Mouse (Mus musculus) lung, adult 2 months (tissue): ENCODE data around the gene Rnaseh1. TPM values are rescaled to one million over a fixed set of nuclear protein-coding genes. Genes with fewer than 3 reads are reported as not detected.

ENCODE experiments used
- DNase-seq: peaks from one replicate; pipeline ENCODE4 v3.0.0; 2022
- H3K4me1 ChIP-seq: fragments of 200-500 bp; 2 replicates; pipeline ENCODE4 v1.6.1; 2011; ENCODE audit warnings: low read length; ENCODE audit not compliant: control insufficient read depth, insufficient read depth
- H3K4me3 ChIP-seq: fragments of 200-500 bp; replicated peaks from 2 replicates; pipeline ENCODE3; 2011; ENCODE audit warnings: low read depth, mild to moderate bottlenecking, control low read depth, low read length; ENCODE audit errors: extremely low read depth
- CTCF ChIP-seq: fragments of 200-500 bp; IDR thresholded peaks from 2 replicates; pipeline ENCODE4 v1.5.1; 2011; ENCODE audit warnings: mild to moderate bottlenecking, low read length, control low read depth; ENCODE audit not compliant: insufficient read depth
- POLR2A ChIP-seq: fragments of 200-500 bp; IDR thresholded peaks from 2 replicates; pipeline ENCODE4 v1.6.1; 2011; ENCODE audit warnings: low read depth, mild to moderate bottlenecking, control low read depth, low read length, borderline replicate concordance; ENCODE audit errors: extremely low read depth
- WGBS: fragments of 180-500 bp; shearing (Covaris S2); methylation state at CpG from one replicate; pipeline ENCODE4 v1.1.7; 2018; 5-methylcytosine and 5-hydroxymethylcytosine counted together
- polyA plus RNA-seq: library from polyadenylated mRNA; depleted of rRNA; stranded (reverse); fragments of >200 nt; gene quantifications from 2 replicates; pipeline ENCODE4 v1.2.3, GENCODE M21; 2012; rRNA removed

The Rnaseh1 gene
- 9.1 and 11.7 TPM in 2 replicates for polyA plus RNA-seq

DNA sequence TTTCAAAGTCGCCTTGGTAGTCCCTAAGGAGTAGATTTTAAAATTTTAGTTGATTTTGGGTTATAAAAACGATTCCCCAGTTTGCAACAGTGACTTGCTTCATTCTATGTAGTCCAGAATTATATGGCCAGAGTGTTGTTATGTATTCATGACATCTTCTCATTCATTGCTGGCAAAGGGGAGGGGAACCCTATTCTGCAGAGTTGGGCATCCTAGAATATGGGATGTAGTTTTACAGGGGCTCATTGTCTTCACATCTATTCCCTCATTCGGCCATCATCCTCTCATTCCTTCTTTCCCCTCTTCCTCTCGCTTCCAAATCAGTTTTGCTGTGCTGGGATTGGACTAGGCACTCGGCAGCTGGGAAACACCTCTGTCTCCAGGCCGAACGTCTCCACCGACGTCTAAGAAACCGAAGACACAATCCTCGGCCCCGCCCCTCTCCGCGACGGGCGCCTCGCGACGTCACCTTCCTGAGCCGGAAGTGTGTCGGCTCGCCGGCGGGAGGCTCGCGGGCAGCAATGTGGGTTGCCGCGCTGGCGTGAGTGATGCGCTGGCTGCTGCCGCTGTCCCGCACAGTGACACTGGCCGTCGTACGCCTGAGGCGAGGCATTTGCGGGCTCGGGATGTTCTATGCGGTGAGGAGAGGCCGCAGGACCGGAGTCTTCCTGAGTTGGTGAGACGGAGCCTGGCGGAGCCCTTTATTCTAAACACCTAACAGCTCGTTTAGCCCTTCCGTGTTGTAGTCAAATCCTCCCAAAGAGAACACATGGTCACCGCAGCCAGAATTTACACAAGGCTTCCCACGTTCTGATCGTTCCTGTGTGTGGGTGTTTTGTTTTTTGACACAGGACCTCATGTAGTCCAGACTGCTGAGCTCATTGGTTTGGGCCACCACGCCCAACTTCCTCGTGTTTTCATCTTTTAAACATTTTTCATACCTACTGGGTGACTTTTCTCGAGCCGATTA lies at the start of gene Rnaseh1:
TSS of gene Rnaseh1 (plus strand) at position 462 of the 970 bp plus-strand sequence.
- TF ChIP-seq POLR2A = peak; percentile 89
- no peak for TF ChIP-seq CTCF
- H3K4me3 ChIP-seq = peak within 1 kb of the TSS; percentile 95
- peak; percentile 90 for DNase-seq
- peaks cover 4% of the 10 kb centered on the region; the same call in 1 of the 2 replicates for H3K4me1 ChIP-seq
- 2% methylated on average over 52 of the region's 52 CpGs for WGBS

DNA sequence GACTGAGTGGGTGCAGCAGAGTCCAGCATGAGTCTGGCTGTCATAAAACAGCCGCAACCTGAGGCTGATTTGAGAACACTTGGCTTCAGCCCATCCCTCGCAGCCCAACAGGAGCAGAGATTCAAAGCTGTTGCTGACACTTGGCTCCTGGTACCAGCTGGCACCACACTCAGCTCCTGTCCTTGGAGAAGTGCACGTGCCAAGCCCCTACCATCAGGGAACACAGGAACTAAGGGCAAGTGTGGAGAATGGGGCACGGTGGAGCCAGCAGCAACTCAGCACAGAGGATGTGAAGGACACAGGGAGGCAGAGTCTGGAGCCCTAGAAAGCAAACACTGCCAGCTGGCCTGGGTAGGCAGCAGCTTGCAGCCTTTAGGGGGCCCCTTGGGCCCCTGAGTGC lies 47.1 kb upstream of the Rnaseh1 start:
- no peaks in the 10 kb centered on the region for H3K4me1 ChIP-seq
- WGBS = 14% methylated on average over 4 of the region's 4 CpGs
- no peak for TF ChIP-seq CTCF
- no peak for TF ChIP-seq POLR2A
- no peak for DNase-seq
- no peak overlapping the region for H3K4me3 ChIP-seq

DNA sequence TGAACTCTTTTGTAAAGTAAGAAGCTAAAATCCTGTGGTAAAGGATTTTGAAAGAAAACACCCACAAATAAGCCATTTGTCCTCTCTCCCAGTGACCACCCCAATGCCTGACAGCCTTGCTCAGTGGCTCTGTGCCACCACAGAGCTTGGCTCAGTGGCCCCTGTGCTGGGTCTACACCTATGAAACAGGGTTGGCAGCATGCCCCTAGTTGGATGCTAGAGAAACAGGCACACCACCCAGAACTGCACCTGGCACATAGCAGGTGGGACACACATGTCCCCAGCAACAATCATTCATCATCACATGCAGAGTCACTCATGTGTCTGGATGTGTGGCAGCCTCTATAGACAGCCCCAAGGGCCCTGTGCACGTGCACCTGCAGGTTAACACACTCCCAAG lies 45.9 kb upstream of the Rnaseh1 start:
- no peaks in the 10 kb centered on the region for H3K4me1 ChIP-seq
- DNase-seq = no peak
- WGBS = 41% methylated on average over 1 of the region's 1 CpGs
- TF ChIP-seq POLR2A (no peak), CTCF (no peak)
- H3K4me3 ChIP-seq = no peak overlapping the region

DNA sequence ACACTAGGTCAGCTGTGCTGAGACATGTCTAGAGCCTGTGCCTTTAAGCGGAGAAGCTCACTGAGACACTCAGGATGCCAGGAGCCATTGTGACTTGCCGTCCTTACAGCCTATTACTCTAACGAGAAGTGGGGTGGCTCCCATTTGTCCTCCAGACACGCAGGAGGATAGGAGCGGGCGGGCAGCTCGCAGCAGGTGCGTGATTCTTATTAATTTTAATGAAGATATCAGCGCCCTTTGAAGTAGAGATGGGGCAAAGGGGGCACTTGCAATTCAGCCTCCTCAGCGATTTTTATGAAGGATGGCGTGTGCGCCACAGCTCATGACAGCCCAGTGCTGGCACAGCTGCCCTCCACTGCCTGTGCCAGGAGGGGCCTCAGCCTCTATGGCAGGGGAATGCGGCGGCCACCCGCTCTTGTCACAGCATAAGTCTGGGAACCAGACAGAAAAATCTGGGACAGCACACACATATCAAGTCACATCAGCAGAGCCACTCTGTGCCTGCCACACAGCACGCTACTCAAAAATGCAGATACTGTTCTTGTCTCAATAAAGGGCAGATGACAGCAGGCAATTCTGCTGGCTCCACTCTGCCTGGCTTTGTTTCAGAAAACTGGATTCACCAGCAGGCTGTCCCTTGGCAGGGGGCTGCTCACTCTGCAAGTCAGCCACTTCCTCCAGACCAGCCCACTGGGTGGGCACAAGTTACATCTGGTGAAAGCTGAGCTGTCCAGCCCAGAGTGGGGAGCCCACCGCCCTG lies 41.7 kb upstream of the Rnaseh1 start:
- 62% methylated on average over 17 of the region's 17 CpGs for WGBS
- no peak for DNase-seq
- H3K4me3 ChIP-seq = no peak overlapping the region
- TF ChIP-seq POLR2A (no peak), CTCF (no peak)
- H3K4me1 ChIP-seq = no peaks in the 10 kb centered on the region

DNA sequence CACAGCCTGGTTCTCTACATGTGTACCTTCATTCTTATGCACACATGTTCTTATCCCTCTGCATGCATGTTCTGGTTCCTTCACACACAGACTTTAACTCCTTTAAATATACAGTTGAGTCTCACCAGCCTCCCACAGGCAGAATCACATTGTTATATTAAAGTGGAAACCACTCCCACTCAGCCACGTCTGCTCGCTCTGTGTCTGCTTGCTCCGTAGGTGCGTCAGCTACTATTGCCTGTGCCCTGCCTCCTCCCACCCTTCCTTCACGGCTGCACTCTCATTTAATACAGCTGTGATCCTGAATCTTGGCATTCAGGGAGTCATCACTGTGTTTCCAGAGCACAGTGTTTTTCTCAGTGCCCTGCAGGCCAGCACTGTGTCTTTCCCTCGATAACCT lies 37.0 kb upstream of the Rnaseh1 start:
- H3K4me1 ChIP-seq = no peaks in the 10 kb centered on the region
- no peak for DNase-seq
- no peak overlapping the region for H3K4me3 ChIP-seq
- WGBS = 51% methylated on average over 6 of the region's 6 CpGs
- TF ChIP-seq CTCF = no peak
- no peak for TF ChIP-seq POLR2A

DNA sequence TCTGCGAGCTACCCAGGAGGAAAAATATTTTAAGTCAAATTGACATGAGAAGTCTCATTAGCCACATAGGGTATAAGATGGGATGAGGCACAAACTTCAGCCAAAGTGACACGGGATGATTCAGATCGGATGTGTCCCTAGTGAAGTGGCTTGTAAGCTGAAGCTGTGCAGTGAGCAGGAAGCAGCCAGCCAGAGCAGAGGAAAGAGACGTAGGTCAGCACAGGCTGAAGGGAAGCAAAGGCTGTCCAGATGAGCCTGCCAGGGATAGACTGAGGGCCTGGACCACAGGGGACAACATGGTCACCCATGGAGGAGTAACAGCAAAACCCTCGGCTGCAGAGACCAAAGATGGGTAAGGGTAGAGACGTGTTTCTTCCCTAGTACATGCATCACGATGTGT lies 35.0 kb upstream of the Rnaseh1 start:
- WGBS = 59% methylated on average over 7 of the region's 7 CpGs
- DNase-seq = no peak
- Histone ChIP-seq H3K4me1 (no peaks in the 10 kb centered on the region), H3K4me3 (no peak overlapping the region)
- TF ChIP-seq POLR2A (no peak), CTCF (no peak)

DNA sequence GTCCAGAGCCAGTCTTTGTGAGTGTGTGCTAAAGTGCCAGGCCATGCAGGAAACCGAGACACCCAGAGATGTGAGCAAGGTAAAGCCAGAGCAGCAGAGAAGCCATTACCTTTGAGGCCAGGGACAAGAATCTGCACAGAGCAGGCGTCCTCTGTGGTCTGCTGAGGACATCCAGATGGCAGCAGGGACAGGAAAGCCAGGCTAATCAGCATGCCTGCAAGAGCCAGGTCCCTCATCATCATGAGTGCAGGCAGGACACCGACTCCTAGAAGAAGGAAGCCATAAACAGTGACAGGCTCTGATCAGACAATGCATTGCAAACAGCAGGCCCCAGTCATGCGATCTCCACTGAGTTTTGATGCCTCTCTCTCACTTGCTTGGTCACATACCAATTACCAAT lies 32.1 kb upstream of the Rnaseh1 start:
- TF ChIP-seq POLR2A (no peak), CTCF (no peak)
- no peak for DNase-seq
- H3K4me3 ChIP-seq = no peak overlapping the region
- WGBS = 59% methylated on average over 4 of the region's 4 CpGs
- no peaks in the 10 kb centered on the region for H3K4me1 ChIP-seq

DNA sequence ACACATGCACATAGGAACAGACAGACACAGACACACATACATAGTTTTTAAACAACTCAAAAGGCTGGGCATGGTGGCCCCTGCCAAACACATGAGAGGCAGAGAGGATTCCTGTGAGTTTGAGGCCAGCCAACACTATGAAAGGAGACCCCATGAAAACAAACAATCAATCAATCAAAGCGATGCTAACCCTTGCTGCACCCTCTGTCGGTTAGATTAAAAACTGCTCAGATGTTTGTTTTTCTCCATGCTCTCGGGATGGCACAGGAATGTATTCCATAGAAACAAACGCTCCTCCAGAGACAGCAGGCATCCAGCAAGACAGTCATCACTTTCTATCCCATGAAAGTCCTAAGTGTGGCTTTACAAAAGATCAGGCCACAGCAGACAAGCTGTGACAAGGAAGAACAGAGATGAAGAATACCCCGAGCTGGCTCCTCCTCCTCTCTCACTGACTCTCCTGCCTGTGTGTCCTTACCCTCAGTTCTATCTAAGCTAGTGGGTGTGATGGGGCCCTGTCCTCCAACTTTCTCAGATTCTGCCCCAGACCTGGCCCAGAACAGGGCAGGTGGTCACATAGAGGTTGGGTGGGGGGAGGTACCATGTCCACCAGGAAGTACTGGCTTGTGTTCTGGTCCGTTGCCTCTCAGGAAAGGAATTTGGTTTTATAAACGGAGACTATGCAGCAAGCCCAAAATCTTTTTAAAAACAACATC lies 27.8 kb upstream of the Rnaseh1 start:
- DNase-seq = no peak
- WGBS = 10% methylated on average over 7 of the region's 7 CpGs
- Histone ChIP-seq H3K4me1 (no peaks in the 10 kb centered on the region), H3K4me3 (no peak overlapping the region)
- TF ChIP-seq POLR2A (no peak), CTCF (no peak)

DNA sequence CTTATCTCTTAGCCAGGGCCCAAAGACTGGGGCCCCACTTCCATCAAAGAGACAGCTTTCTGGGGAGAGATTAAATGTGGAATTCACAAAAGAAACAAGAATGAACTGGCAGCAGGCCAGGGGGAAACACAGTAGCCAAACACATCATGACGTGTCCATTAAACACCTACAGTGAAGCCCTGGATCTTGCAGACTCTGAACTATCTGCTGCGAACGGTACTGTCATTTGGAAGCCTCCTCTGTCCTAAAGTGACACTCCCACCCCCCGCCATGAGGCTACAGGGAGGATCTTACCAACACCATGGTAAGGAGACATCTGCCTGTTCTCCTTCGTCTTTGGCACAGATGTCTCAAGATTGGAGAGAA lies 27.3 kb upstream of the Rnaseh1 start:
- Histone ChIP-seq H3K4me3 (no peak overlapping the region), H3K4me1 (no peaks in the 10 kb centered on the region)
- no peak for DNase-seq
- TF ChIP-seq POLR2A = no peak
- no peak for TF ChIP-seq CTCF
- WGBS = 37% methylated on average over 5 of the region's 5 CpGs

DNA sequence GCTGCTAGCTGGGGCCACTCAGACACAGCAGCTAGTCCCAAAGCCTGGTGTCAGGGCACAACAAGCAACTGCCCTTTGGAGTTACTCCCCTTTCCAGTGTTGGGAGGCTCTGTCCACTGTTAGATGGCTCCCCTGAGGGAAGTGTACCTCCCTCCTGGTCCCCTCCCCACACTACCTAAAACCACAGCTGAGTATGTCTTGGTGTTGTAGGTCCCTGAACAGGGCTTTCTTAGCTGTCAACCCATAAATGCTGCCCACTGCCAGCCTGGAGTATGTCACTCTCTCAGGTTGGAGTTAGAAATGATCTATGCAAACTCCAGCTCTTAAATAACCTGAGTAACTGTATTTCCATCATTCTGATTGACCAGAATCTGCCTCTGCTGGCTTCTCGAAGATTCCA lies 26.8 kb upstream of the Rnaseh1 start:
- no peaks in the 10 kb centered on the region for H3K4me1 ChIP-seq
- TF ChIP-seq POLR2A (no peak), CTCF (no peak)
- no peak for DNase-seq
- no peak overlapping the region for H3K4me3 ChIP-seq
- WGBS = 77% methylated on average over 1 of the region's 1 CpGs
